Mouse (Mus musculus) testis, adult 2 months (tissue): Measurements from ENCODE around the gene Ppil2.

Source experiments
- CTCF ChIP-seq: fragments of 200-500 bp; IDR thresholded peaks from 2 replicates; pipeline ENCODE4 v1.5.1; 2012; ENCODE audit warnings: low read depth, mild to moderate bottlenecking, inconsistent platforms, low read length, moderate library complexity; ENCODE audit not compliant: control insufficient read depth, insufficient read depth, insufficient replicate concordance
- POLR2A ChIP-seq: fragments of 200-500 bp; IDR thresholded peaks from 2 replicates; pipeline ENCODE4 v1.6.1; 2012; ENCODE audit warnings: low read depth, mild to moderate bottlenecking, inconsistent platforms, low read length, moderate library complexity; ENCODE audit not compliant: control insufficient read depth

GRCm38 (mm10) chr16:17124119-17124870 lies 13.2 kb upstream of the Ppil2 start:
- TF ChIP-seq CTCF: no peak
- no peak for TF ChIP-seq POLR2A
